Mouse (Mus musculus) testis, adult 2 months (tissue): ENCODE measurements at regions not wholly inside any gene's neighbourhood (a gene's known extent, or its start where the extent isn't known, plus 50 kb on each side); places are given as distances from the start of the nearest gene placed in this dataset.

Source experiments
- CTCF ChIP-seq: fragments of 200-500 bp; IDR thresholded peaks from 2 replicates; pipeline ENCODE4 v1.5.1; 2012; ENCODE audit warnings: low read depth, mild to moderate bottlenecking, inconsistent platforms, low read length, moderate library complexity; ENCODE audit not compliant: control insufficient read depth, insufficient read depth, insufficient replicate concordance
- POLR2A ChIP-seq: fragments of 200-500 bp; IDR thresholded peaks from 2 replicates; pipeline ENCODE4 v1.6.1; 2012; ENCODE audit warnings: low read depth, mild to moderate bottlenecking, inconsistent platforms, low read length, moderate library complexity; ENCODE audit not compliant: control insufficient read depth

GRCm38 (mm10) chr9:47223536-47223935 lies 225.0 kb downstream of the Gm4791 start:
- TF ChIP-seq POLR2A (no peak), CTCF (no peak)
